In the genomic region with DNA sequence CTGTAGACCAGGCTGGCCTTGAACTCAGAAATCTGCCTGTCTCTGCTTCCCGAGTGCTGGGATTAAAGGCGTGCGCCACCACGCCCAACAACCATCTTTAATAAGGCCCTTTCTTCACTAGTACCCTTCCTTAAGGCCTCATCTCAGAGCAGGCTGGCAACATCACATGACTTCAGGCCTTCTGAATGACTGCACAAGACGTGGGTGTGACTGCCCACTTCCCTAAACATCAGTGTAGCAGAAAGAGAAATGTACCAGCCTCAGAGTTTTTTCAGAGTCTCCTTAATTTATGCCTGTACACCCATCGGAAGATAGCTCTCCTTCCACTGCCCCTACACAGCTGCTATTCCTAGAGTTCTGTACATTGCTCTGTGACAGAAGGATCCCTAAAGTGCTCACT, we compare ENCODE assay signal across 16 mouse cellular contexts. TPM values are rescaled to one million over a fixed set of nuclear protein-coding genes. Genes with fewer than 3 reads are reported as not detected.
A peak's percentile ranks its signal among the peaks of the same experiment; 100 is the strongest.
DNase-seq lines count a peak whose midpoint lies in the region; ATAC-seq and TF ChIP-seq lines count a peak whose summit lies in the region.
"Had no signal": no experiment of that assay in that cellular context is flagged by ENCODE, and none has a peak within 500 bp of the region (broad histone marks: within the 10 kb centered on the region; RNA-seq: fewer than 3 reads in every experiment).

No protein-coding gene starts in this region.

- 55% methylated on average over 6 of the region's 6 CpGs for WGBS in liver, embryonic 16.5 days (ENCODE audit: insufficient replicate concordance)
- 64% methylated on average over 6 of the region's 6 CpGs for WGBS in liver, embryonic 12.5 days (ENCODE audit: insufficient replicate concordance)

- H3K27ac ChIP-seq in liver, embryonic 16.5 days (ENCODE audit: low read length) = no peak overlapping the region
- H3K27ac ChIP-seq in liver, embryonic 12.5 days = no peak overlapping the region
- H3K27ac ChIP-seq: embryonic facial prominence, embryonic 10.5 days; forebrain, embryonic 10.5 days; intestine, embryonic 15.5 days; limb, embryonic 15.5 days; midbrain, embryonic 13.5 days had no signal

- H3K4me1 ChIP-seq in liver, embryonic 16.5 days (ENCODE audit: control insufficient read depth, low read depth, low read length) = peaks cover 4% of the 10 kb centered on the region; the same call in 1 of the 2 replicates
- peaks cover 8% of the 10 kb centered on the region for H3K4me1 ChIP-seq in liver, embryonic 12.5 days
- H3K4me1 ChIP-seq in G1E (ENCODE audit: insufficient read depth, low read depth, low read length) = peaks cover 10% of the 10 kb centered on the region

- H3K36me3 ChIP-seq in liver, embryonic 16.5 days (ENCODE audit: control insufficient read depth, insufficient read depth) = no peaks in the 10 kb centered on the region
- no peaks in the 10 kb centered on the region for H3K36me3 ChIP-seq in liver, embryonic 12.5 days
- H3K36me3 ChIP-seq in G1E (replicated peaks) = no peaks in the 10 kb centered on the region
- H3K36me3 ChIP-seq: embryonic facial prominence, embryonic 10.5 days; intestine, embryonic 15.5 days; limb, embryonic 15.5 days; midbrain, embryonic 13.5 days had no signal

- no peaks in the 10 kb centered on the region for H3K9me3 ChIP-seq in liver, embryonic 16.5 days (replicated peaks; ENCODE audit: control insufficient read depth, low read length)
- no peaks in the 10 kb centered on the region for H3K9me3 ChIP-seq in liver, embryonic 12.5 days (replicated peaks)
- H3K9me3 ChIP-seq in G1E (replicated peaks) = peaks cover 5% of the 10 kb centered on the region
- H3K9me3 ChIP-seq: embryonic facial prominence, embryonic 10.5 days; intestine, embryonic 15.5 days; midbrain, embryonic 13.5 days had no signal

- H3K27me3 ChIP-seq in liver, embryonic 16.5 days (ENCODE audit: control insufficient read depth, insufficient read depth, low read depth, low read length) = no peaks in the 10 kb centered on the region
- no peaks in the 10 kb centered on the region for H3K27me3 ChIP-seq in liver, embryonic 12.5 days (replicated peaks)
- no peaks in the 10 kb centered on the region for H3K27me3 ChIP-seq in G1E (ENCODE audit: insufficient read depth, low read length)
- H3K27me3 ChIP-seq: intestine, embryonic 15.5 days; limb, embryonic 15.5 days; midbrain, embryonic 13.5 days had no signal

- no peak for DNase-seq in G1E (ENCODE audit: low spot score)
- peak; percentile 50 for DNase-seq in induced T-regulatory cell, adult 2 months (ENCODE audit: low read depth)
- peak; percentile 43 for DNase-seq in skeletal muscle tissue, adult 2 months (ENCODE audit: low read depth, low spot score)
- DNase-seq in neural tube, embryonic 10.5 days (ENCODE audit: extremely low spot score, low spot score) = no peak
- DNase-seq in adrenal gland, adult 18-20 months (ENCODE audit: low spot score in 2 of 2) = no peak
- no peak for DNase-seq in urinary bladder, adult 2 months (ENCODE audit: low spot score)
- DNase-seq: cerebellum, adult 11-12 months; gastrocnemius, postnatal 25 days; thymus, postnatal 25 days had no signal

- TF ChIP-seq CTCF in G1E (IDR thresholded peaks at IDR 0.05; ENCODE audit: low read depth, low read length) = no peak

- no peak overlapping the region for H3K4me2 ChIP-seq in liver, embryonic 16.5 days (ENCODE audit: low read depth, low read length)
- H3K4me2 ChIP-seq in liver, embryonic 12.5 days = no peak overlapping the region
- H3K4me2 ChIP-seq: intestine, embryonic 15.5 days; limb, embryonic 15.5 days; midbrain, embryonic 13.5 days had no signal

- ATAC-seq in liver, embryonic 16.5 days (ENCODE audit: low read depth) = peak; percentile 50; the same call in 1 of the 2 replicates
- no peak for ATAC-seq in liver, embryonic 12.5 days
- ATAC-seq in G1E (ENCODE audit: extremely low read depth, insufficient number of reproducible peaks, low FRiP score, poor library complexity, severe bottlenecking) = peak; percentile 88
- ATAC-seq: intestine, embryonic 15.5 days; midbrain, embryonic 13.5 days had no signal

- H3K4me3 ChIP-seq in liver, embryonic 16.5 days (ENCODE audit: low read depth, low read length) = no peak overlapping the region
- H3K4me3 ChIP-seq in liver, embryonic 12.5 days = no peak overlapping the region
- H3K4me3 ChIP-seq in G1E (ENCODE audit: low read depth, low read length) = no peak overlapping the region
- H3K4me3 ChIP-seq: embryonic facial prominence, embryonic 10.5 days; forebrain, embryonic 10.5 days; intestine, embryonic 15.5 days; limb, embryonic 15.5 days; midbrain, embryonic 13.5 days had no signal

- H3K9ac ChIP-seq in liver, embryonic 16.5 days (ENCODE audit: low read depth, low read length) = no peak overlapping the region
- no peak overlapping the region for H3K9ac ChIP-seq in liver, embryonic 12.5 days
- H3K9ac ChIP-seq: intestine, embryonic 15.5 days; limb, embryonic 15.5 days had no signal

RNA-seq across cellular contexts. Expression of a gene that starts 25.2 kb away (rescaled TPM):
- polyA plus RNA-seq in liver, embryonic 16.5 days (2015; fragmentation: Nextera tagmentation; extraction: Ambion mirVana) = 0.85 and 0.97 TPM in 2 replicates
- polyA plus RNA-seq in liver, embryonic 12.5 days (2016; fragmentation: Nextera tagmentation; extraction: Ambion mirVana) = 3.1 and 4.1 TPM in 2 replicates
- total RNA-seq in G1E (2014; fragmentation: Nextera tagmentation) (26.9 and 29.5 TPM in 2 replicates), G1E (2017) (4.9 and 5.5 TPM in 2 replicates)
- 39.3 and 42.7 TPM in 2 replicates for polyA plus RNA-seq in G1E (2012)
- 10 to 100 TPM; 17.9 to 22.1 TPM for total RNA-seq in adrenal gland, adult 18-20 months (2021)
- polyA plus RNA-seq in urinary bladder, adult 2 months (2012; rRNA removed) = 13.8 and 21.3 TPM in 2 replicates

Comparison
In these comparisons a context has a peak if more than half of its experiments do, and no peak if none do; other contexts are left out.
1. DNase-seq: peak in induced T-regulatory cell, adult 2 months (single experiment) and skeletal muscle tissue, adult 2 months (single experiment); none in G1E (single experiment), neural tube, embryonic 10.5 days (single experiment), adrenal gland, adult 18-20 months (0 of 2) and urinary bladder, adult 2 months (single experiment).